Mouse (Mus musculus): ENCODE data around the gene Speg. TPM values are rescaled to one million over a fixed set of nuclear protein-coding genes. Genes with fewer than 3 reads are reported as not detected.

Speg gene
- 10 to 100 TPM in 1 of 2 experiments, 1 to 10 TPM in 1; 7.3 to 10.8 TPM for total RNA-seq (2021)
- long read RNA-seq, experiment 1, partial matches to known transcripts: 4 of 8 reads
- long read RNA-seq, experiment 1, other reads (novel, unspliced or antisense): 3 of 8 reads
- long read RNA-seq, experiment 2, partial matches to known transcripts: 1 of 3 reads
- long read RNA-seq, experiment 2, other reads (novel, unspliced or antisense): 2 of 3 reads

- DNase-seq (ENCODE audit: low spot score in 2 of 2): no peak
These were observed at the start of gene Speg for GRCm38 (mm10) chr1:75374950-75375936. TSS of gene Speg (plus strand) at chr1:75375297.

- DNase-seq (ENCODE audit: low spot score in 2 of 2): no peak
These were observed 47.6 kb upstream of the Speg start for GRCm38 (mm10) chr1:75327461-75327860.

GRCm38 (mm10) chr1:75331271-75331670 lies 43.8 kb upstream of the Speg start:
- DNase-seq (ENCODE audit: low spot score in 2 of 2): no peak

GRCm38 (mm10) chr1:75336461-75336860 lies 38.6 kb upstream of the Speg start:
- DNase-seq (ENCODE audit: low spot score in 2 of 2): no peak

- DNase-seq (ENCODE audit: low spot score in 2 of 2): no peak
These were observed 38.0 kb upstream of the Speg start for GRCm38 (mm10) chr1:75337097-75337496.

- no peak for DNase-seq (ENCODE audit: low spot score in 2 of 2)
These were observed 36.9 kb upstream of the Speg start for GRCm38 (mm10) chr1:75338091-75338694.

GRCm38 (mm10) chr1:75339337-75339736 lies 35.8 kb upstream of the Speg start:
- no peak for DNase-seq (ENCODE audit: low spot score in 2 of 2)

- DNase-seq (ENCODE audit: low spot score in 2 of 2): no peak
These were observed 34.6 kb upstream of the Speg start for GRCm38 (mm10) chr1:75340519-75340918.

GRCm38 (mm10) chr1:75342874-75343416 lies 32.2 kb upstream of the Speg start:
- peak; percentile 49 to 50 for DNase-seq (ENCODE audit: low spot score in 2 of 2)

GRCm38 (mm10) chr1:75344291-75345035 lies 30.6 kb upstream of the Speg start:
- no peak for DNase-seq (ENCODE audit: low spot score in 2 of 2)

- DNase-seq (ENCODE audit: low spot score in 2 of 2): no peak
These were observed 29.8 kb upstream of the Speg start for GRCm38 (mm10) chr1:75345036-75345935.

GRCm38 (mm10) chr1:75347279-75347678 lies 27.8 kb upstream of the Speg start:
- DNase-seq (ENCODE audit: low spot score in 2 of 2): no peak

- no peak for DNase-seq (ENCODE audit: low spot score in 2 of 2)
These were observed 25.8 kb upstream of the Speg start for GRCm38 (mm10) chr1:75349275-75349674.

GRCm38 (mm10) chr1:75357261-75357660 lies 17.8 kb upstream of the Speg start:
- DNase-seq (ENCODE audit: low spot score in 2 of 2): peak in 1 of 2 experiments; percentile 26

GRCm38 (mm10) chr1:75358009-75358408 lies 17.1 kb upstream of the Speg start:
- DNase-seq (ENCODE audit: low spot score in 2 of 2): no peak

GRCm38 (mm10) chr1:75359346-75359745 lies 15.8 kb upstream of the Speg start:
- no peak for DNase-seq (ENCODE audit: low spot score in 2 of 2)

GRCm38 (mm10) chr1:75360112-75361031 lies 14.7 kb upstream of the Speg start, which contains the start of gene Des:
TSS of gene Des (plus strand) at chr1:75360329.
- no peak for DNase-seq (ENCODE audit: low spot score in 2 of 2)

- DNase-seq (ENCODE audit: low spot score in 2 of 2): no peak
These were observed 14.0 kb upstream of the Speg start for GRCm38 (mm10) chr1:75361123-75361522.

GRCm38 (mm10) chr1:75361750-75362149 lies 13.3 kb upstream of the Speg start:
- DNase-seq (ENCODE audit: low spot score in 2 of 2): no peak
